Mouse (Mus musculus): ENCODE measurements around the gene Tead3. TPM values are rescaled to one million over a fixed set of nuclear protein-coding genes. Genes with fewer than 3 reads are reported as not detected.

Tead3 gene
- total RNA-seq, 2 experiments from 2014 or later: 0.04 to 0.15 TPM

Other genes starting within 250 kb of the Tead3 start
- gene Scube3, start 208.7 kb downstream of the Tead3 start, total RNA-seq (2015): 0.02 and 0.07 TPM in 2 replicates
- 0.08 and 0.14 TPM in 2 replicates for gene Scube3, start 208.7 kb downstream of the Tead3 start, total RNA-seq (2017)
- gene Zfp523, start 173.7 kb downstream of the Tead3 start, total RNA-seq (2015): 11.8 and 13.1 TPM in 2 replicates
- 13.5 and 18.5 TPM in 2 replicates for gene Zfp523, start 173.7 kb downstream of the Tead3 start, total RNA-seq (2017)
- gene Def6, start 143.0 kb downstream of the Tead3 start, total RNA-seq (2015): 38.0 and 50.6 TPM in 2 replicates
- 142 and 149 TPM in 2 replicates for gene Def6, start 143.0 kb downstream of the Tead3 start, total RNA-seq (2017)
- gene Ppard, start 118.1 kb downstream of the Tead3 start, total RNA-seq (2015): 7.4 and 7.7 TPM in 2 replicates
- gene Ppard, start 118.1 kb downstream of the Tead3 start, total RNA-seq (2017): 1.9 and 2.7 TPM in 2 replicates
- gene Fance, start 37.3 kb downstream of the Tead3 start, total RNA-seq (2015): 28.7 and 34.8 TPM in 2 replicates
- 11.0 and 14.8 TPM in 2 replicates for gene Fance, start 37.3 kb downstream of the Tead3 start, total RNA-seq (2017)
- gene Rpl10a, start 22.3 kb downstream of the Tead3 start, total RNA-seq (2015): 3,042 and 3,166 TPM in 2 replicates
- gene Rpl10a, start 22.3 kb downstream of the Tead3 start, total RNA-seq (2017): 795 and 921 TPM in 2 replicates
- not detected in 2 replicates for gene Tulp1, start 14.4 kb upstream of the Tead3 start, total RNA-seq (2015)
- not detected in 2 replicates for gene Tulp1, start 14.4 kb upstream of the Tead3 start, total RNA-seq (2017)
- gene Fkbp5, start 166.7 kb upstream of the Tead3 start, total RNA-seq (2015): 25.8 and 30.0 TPM in 2 replicates
- gene Fkbp5, start 166.7 kb upstream of the Tead3 start, total RNA-seq (2017): 40.2 and 58.9 TPM in 2 replicates
- gene Armc12, start 180.0 kb upstream of the Tead3 start, total RNA-seq (2015): not detected in 2 replicates
- gene Armc12, start 180.0 kb upstream of the Tead3 start, total RNA-seq (2017): not detected in 2 replicates
- gene Clpsl2, start 198.6 kb upstream of the Tead3 start, total RNA-seq (2015): not detected in 2 replicates
- gene Clpsl2, start 198.6 kb upstream of the Tead3 start, total RNA-seq (2017): not detected in 2 replicates
- gene Clps, start 209.9 kb upstream of the Tead3 start, total RNA-seq (2015): not detected in 2 replicates
- gene Clps, start 209.9 kb upstream of the Tead3 start, total RNA-seq (2017): not detected in 2 replicates
- gene Lhfpl5, start 224.8 kb upstream of the Tead3 start, total RNA-seq (2015): not detected in 2 replicates
- not detected in 2 replicates for gene Lhfpl5, start 224.8 kb upstream of the Tead3 start, total RNA-seq (2017)